Mouse (Mus musculus): ENCODE measurements around the gene Spata1. TPM values are rescaled to one million over a fixed set of nuclear protein-coding genes. Genes with fewer than 3 reads are reported as not detected.

Spata1 gene
- total RNA-seq, 2 experiments from 2014 or later: 1.1 to 2.5 TPM

DNA sequence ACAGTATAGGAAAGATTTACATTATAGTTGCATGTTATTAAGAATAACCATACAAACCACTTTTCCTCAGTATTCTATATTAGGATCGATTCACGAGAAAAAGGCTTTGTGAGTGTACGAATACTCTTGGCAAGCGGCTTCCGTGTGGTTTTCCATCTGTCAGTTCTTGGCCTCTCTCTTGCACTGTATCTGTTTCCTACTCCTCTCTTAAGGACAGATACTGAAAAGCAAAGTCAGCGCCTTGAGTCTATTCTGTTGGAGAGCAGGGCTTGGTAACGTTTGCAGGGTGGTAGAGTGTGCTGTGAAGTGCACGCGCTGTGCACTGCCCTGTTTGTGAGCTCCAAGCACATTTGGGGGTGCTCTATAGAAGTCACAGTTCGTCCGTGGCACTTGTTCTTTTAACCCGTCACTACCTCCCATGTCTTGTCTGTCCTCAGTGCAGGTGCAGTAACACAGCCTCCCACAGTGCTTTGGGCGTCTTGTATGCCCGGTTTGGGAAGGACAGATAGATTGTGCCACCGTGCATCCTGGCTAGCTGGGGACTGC is 79.5 kb downstream of the Spata1 start:
- DNase-seq: no peak

DNA sequence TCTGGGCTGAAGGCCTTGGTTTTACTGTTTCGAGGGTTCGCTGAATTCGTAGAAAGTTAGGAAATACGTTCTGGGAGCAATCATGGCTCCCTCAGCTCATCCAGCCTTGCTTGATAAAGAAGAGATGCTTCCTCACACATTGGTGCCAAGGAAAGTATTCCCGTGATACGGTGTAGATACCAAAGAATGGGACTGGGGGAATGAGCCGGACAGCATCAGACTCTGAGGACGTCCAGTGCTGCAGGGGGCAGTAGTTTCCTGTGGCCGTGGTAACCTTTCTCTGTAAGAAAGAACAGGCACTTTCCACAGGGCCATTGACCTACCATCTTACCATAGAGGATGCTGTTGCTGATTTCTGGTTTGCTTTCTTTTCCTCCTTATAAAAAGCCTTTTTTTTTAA is 80.0 kb downstream of the Spata1 start:
- DNase-seq: no peak

DNA sequence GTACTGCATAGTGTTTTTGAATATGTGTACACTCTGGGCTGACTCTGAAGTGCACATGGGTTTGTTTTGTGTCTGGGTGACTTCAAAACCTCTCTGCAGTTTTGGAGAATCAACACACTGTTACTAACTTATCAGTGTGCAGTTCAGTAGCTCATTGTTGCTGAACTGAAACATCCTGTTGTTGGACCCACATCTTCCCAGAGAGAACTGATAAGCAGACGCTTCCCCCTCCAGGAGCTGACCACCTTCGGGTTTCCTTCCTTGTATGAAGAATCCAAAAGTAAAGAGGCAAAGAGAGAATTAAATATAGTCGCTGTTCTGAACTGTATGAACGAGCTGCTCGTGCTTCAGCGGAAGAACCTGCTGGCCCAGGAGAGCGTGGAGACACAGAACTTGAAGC is 80.7 kb downstream of the Spata1 start:
- no peak for DNase-seq

DNA sequence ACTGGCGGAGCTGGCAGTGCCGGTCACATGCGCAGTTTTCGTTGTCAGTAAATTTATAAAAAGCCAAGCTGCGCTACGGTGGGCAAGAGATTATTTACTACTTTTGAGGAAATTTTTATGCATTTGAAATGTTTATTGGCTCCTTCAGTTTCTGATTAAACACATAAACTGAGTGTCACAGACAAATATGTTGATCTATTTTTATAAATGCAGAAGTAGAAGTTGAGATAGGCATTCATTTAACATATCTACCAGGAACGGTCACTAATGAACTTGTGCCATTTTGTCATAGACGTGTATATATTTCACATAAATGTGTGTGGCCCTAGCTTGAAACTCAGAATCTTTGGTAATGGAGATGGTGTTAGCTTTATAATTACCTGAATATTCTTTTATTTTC is 81.7 kb downstream of the Spata1 start:
- DNase-seq: no peak

DNA sequence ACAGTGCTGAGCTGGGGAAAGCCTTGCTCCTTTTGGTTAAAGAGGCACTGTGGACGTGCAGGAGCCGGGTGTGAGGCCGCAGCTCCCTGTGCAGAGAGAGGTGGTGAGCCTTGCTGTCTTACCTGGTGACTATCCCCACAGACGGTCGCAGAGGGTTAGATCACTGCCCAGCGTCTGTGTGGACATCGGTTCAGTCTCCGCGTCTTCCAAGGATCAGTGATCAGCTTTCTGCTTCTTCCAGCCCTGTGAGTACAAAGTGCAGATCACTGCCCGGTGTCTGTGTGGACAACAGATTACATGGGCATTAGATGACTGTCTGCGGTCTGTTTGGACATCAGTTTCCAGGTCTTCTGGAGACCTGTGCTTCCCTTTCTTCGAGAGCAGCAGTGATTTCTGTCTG is 85.0 kb downstream of the Spata1 start:
- no peak for DNase-seq

DNA sequence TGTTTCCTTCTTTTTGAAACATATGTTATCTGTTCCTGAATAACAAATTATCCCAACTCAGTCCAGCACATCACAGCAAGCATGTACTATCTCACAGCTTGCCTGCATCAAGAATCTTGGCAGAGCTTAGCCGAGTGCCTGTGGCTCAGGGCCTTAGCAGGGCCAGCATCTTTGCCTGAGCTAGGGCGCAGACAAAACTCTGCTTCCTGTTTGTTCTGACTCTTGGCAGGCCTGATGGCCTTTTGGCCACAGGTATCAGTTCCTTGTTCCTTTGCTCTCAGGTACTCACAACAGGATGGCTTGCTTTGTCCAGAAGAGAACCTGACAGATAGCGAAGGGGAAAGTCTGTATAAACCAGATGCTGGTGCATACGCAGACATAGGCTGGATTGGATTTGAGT is 85.6 kb downstream of the Spata1 start:
- peak in 1 of 2 experiments; percentile 24 for DNase-seq

DNA sequence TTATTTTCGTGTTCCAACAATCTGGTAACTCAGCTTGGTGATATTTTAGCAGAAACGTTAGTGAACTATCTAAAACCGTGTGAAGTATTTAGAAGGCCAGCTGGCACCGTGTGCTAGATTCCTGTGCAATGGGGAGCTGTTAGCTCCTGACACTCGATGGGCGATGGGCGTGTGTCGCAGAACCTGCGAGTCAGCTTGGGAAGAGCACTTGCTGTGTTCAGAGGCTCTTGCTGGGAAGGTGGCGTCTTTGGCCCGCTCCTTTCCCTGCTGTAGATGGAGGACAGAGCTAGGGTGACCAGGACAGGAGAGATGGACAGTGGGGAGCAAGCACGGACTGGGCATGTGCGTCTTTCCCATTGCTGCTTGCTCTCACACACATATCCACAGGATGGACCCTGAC is 86.5 kb downstream of the Spata1 start:
- no peak for DNase-seq

DNA sequence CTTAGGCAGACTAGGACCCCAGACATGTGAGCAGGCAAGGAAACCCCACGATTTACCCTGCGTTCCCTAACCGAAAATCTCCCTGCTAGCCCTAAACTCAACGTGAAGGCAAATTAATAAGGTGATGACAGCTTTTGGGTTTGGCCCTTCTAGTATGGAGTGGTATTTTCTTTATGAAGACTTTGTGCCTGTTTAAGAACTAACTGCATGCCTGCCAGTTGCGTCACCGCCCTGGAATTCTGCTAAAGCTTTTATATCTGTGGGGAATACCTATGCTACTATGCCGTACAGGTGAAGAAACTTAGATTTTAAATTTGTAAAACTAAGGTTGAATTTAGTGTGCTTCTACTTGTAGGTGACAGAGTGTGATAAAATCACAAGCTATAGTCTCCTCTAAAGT is 87.1 kb downstream of the Spata1 start:
- DNase-seq: no peak

DNA sequence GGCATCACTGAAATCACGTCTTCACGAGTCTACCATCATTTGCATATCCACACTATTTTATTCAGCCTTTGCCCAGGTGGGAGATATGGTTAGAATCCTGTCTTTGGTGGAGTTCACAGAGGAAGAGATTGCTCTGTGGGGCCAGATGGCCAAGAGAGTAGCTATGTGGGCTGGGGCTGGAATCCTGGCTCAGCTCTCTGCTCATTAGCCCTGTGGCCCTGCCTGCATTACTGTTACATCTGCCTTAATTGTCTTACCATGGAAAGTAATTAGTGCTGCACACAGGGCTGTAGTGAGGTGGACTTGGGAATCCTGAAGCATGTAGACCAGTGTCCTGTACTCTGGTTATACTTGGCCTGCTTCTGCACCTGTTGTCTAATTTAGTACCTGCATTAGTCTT is 87.5 kb downstream of the Spata1 start:
- DNase-seq: no peak

DNA sequence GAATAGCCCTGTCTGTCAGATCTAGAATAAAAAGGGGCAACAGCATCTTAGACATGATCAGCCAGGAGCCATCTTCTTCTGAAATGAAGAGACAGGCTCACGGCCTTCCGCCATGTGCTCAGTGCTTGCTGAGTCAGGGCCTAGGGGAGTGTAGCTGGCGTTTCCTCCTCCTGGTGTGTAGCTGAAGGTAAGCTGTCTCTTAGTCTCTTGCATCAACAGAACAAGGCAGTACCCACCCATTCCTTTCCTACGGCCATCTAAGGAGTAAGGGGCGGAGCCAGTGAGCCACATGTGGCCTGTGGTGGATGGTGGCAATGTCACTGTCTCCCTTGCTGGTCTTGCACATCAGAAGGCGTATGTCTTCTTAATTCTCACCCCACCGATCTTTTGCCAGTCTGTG is 89.4 kb downstream of the Spata1 start:
- DNase-seq: no peak

Other genes with a start within 250 kb of the Spata1 start
- 10 to 100 TPM; 13.0 to 15.1 TPM for gene Ssx2ip, start 95.1 kb downstream of the Spata1 start, total RNA-seq (2021)
- 1 to 10 TPM; 2.6 to 3.4 TPM for gene Ctbs, start 50.0 kb downstream of the Spata1 start, total RNA-seq (2021)
- gene Gng5, start 54 bp upstream of the Spata1 start, total RNA-seq (2021): 100 to 1,000 TPM; 205 to 275 TPM
- gene Rpf1, start 21.7 kb upstream of the Spata1 start, total RNA-seq (2021): 10 to 100 TPM; 13.2 to 14.8 TPM
- gene Uox, start 70.7 kb upstream of the Spata1 start, total RNA-seq (2021): not detected
- gene Dnase2b, start 115.8 kb upstream of the Spata1 start, total RNA-seq (2021): not detected
- not detected for gene 4930503B20Rik, start 151.6 kb upstream of the Spata1 start, total RNA-seq (2021)
- gene Samd13, start 185.8 kb upstream of the Spata1 start, total RNA-seq (2021): 1 to 10 TPM; 2.3 TPM

Measured in heart, adult 18-20 months (tissue).